Mouse (Mus musculus): ENCODE results near the gene Abcb1a. TPM values are rescaled to one million over a fixed set of nuclear protein-coding genes. Genes with fewer than 3 reads are reported as not detected.

The Abcb1a gene
- 0.24 and 1.4 TPM in 2 replicates for polyA plus RNA-seq (2015; fragmentation: Nextera tagmentation; extraction: Ambion mirVana)

GRCm38 (mm10) chr5:8659911-8660737, at the start of gene Abcb1a:
TSS of gene Abcb1a (plus strand) at chr5:8660077.
- H3K4me3 ChIP-seq = peak within 1 kb of the TSS; percentile 47
- no peak within 1 kb of the TSS for H3K27ac ChIP-seq
- no peaks in the 10 kb centered on the region for H3K36me3 ChIP-seq
- WGBS = 4% methylated on average over 37 of the region's 37 CpGs
- peak within 1 kb of the TSS; percentile 91 for H3K4me2 ChIP-seq
- H3K9me3 ChIP-seq = no peaks in the 10 kb centered on the region
- ATAC-seq (ENCODE audit: insufficient number of reproducible peaks, insufficient read depth, low FRiP score, low TSS enrichment, low read depth) = no peak
- H3K9ac ChIP-seq = peak within 1 kb of the TSS; percentile 63
- no peaks in the 10 kb centered on the region for H3K27me3 ChIP-seq
- H3K4me1 ChIP-seq = 0 out of 2 replicates have a peak, but pooled peaks cover 6% of the 10 kb centered on the region

GRCm38 (mm10) chr5:8622071-8622595, 37.7 kb upstream of the Abcb1a start:
- peak overlapping the region; percentile 91 for H3K4me3 ChIP-seq
- WGBS = under 1% methylated on average over 49 of the region's 49 CpGs
- H3K4me1 ChIP-seq = 0 out of 2 replicates have a peak, but pooled peaks cover 4% of the 10 kb centered on the region
- H3K9me3 ChIP-seq = no peaks in the 10 kb centered on the region
- ATAC-seq (ENCODE audit: insufficient number of reproducible peaks, insufficient read depth, low FRiP score, low TSS enrichment, low read depth) = peak; percentile 53
- H3K9ac ChIP-seq = peak overlapping the region; percentile 79
- no peaks in the 10 kb centered on the region for H3K36me3 ChIP-seq
- peak overlapping the region; percentile 95 for H3K4me2 ChIP-seq
- H3K27ac ChIP-seq = 0 out of 2 replicates have a peak overlapping the region, but pooled peaks have one; percentile 60
- H3K27me3 ChIP-seq = peaks cover 6% of the 10 kb centered on the region; the same call in 1 of the 2 replicates

- Histone ChIP-seq H3K9ac (peak within 1 kb of the TSS; percentile 79), H3K4me3 (peak within 1 kb of the TSS; percentile 91), H3K36me3 (no peaks in the 10 kb centered on the region), H3K27ac (0 out of 2 replicates have a peak within 1 kb of the TSS, but pooled peaks have one; percentile 60), H3K27me3 (peaks cover 6% of the 10 kb centered on the region; the same call in 1 of the 2 replicates), H3K4me2 (peak within 1 kb of the TSS; percentile 95), H3K4me1 (0 out of 2 replicates have a peak, but pooled peaks cover 4% of the 10 kb centered on the region), H3K9me3 (no peaks in the 10 kb centered on the region)
- under 1% methylated on average over 70 of the region's 74 CpGs for WGBS
- peak; percentile 99 for ATAC-seq (ENCODE audit: insufficient number of reproducible peaks, insufficient read depth, low FRiP score, low TSS enrichment, low read depth)
Observed at GRCm38 (mm10) chr5:8622596-8623231, 37.2 kb upstream of the Abcb1a start, which contains the start of gene Rundc3b. TSS of gene Rundc3b (minus strand) at chr5:8622952.

GRCm38 (mm10) chr5:8632901-8633300, 27.0 kb upstream of the Abcb1a start:
- 83% methylated on average over 3 of the region's 3 CpGs for WGBS
- no peak for ATAC-seq (ENCODE audit: insufficient number of reproducible peaks, insufficient read depth, low FRiP score, low TSS enrichment, low read depth)
- H3K9ac ChIP-seq = no peak overlapping the region
- no peak overlapping the region for H3K4me3 ChIP-seq
- H3K27me3 ChIP-seq = no peaks in the 10 kb centered on the region
- no peak overlapping the region for H3K4me2 ChIP-seq
- no peaks in the 10 kb centered on the region for H3K9me3 ChIP-seq
- no peaks in the 10 kb centered on the region for H3K36me3 ChIP-seq
- no peaks in the 10 kb centered on the region for H3K4me1 ChIP-seq
- H3K27ac ChIP-seq = no peak overlapping the region

GRCm38 (mm10) chr5:8634489-8634975, 25.3 kb upstream of the Abcb1a start:
- Histone ChIP-seq H3K9ac (no peak overlapping the region), H3K27me3 (no peaks in the 10 kb centered on the region), H3K4me3 (no peak overlapping the region), H3K9me3 (no peaks in the 10 kb centered on the region), H3K4me1 (no peaks in the 10 kb centered on the region), H3K36me3 (no peaks in the 10 kb centered on the region), H3K4me2 (no peak overlapping the region), H3K27ac (no peak overlapping the region)
- no peak for ATAC-seq (ENCODE audit: insufficient number of reproducible peaks, insufficient read depth, low FRiP score, low TSS enrichment, low read depth)

GRCm38 (mm10) chr5:8648300-8648699, 11.6 kb upstream of the Abcb1a start:
- ATAC-seq (ENCODE audit: insufficient number of reproducible peaks, insufficient read depth, low FRiP score, low TSS enrichment, low read depth) = no peak
- no peak overlapping the region for H3K4me3 ChIP-seq
- H3K9ac ChIP-seq = no peak overlapping the region
- no peaks in the 10 kb centered on the region for H3K4me1 ChIP-seq
- no peak overlapping the region for H3K27ac ChIP-seq
- no peaks in the 10 kb centered on the region for H3K9me3 ChIP-seq
- H3K36me3 ChIP-seq = no peaks in the 10 kb centered on the region
- no peak overlapping the region for H3K4me2 ChIP-seq
- H3K27me3 ChIP-seq = no peaks in the 10 kb centered on the region
- 63% methylated on average over 4 of the region's 4 CpGs for WGBS

GRCm38 (mm10) chr5:8648774-8649173, 11.1 kb upstream of the Abcb1a start:
- Histone ChIP-seq H3K9ac (no peak overlapping the region), H3K4me2 (no peak overlapping the region), H3K27ac (no peak overlapping the region), H3K36me3 (no peaks in the 10 kb centered on the region), H3K4me3 (no peak overlapping the region), H3K9me3 (no peaks in the 10 kb centered on the region), H3K4me1 (no peaks in the 10 kb centered on the region), H3K27me3 (no peaks in the 10 kb centered on the region)
- ATAC-seq (ENCODE audit: insufficient number of reproducible peaks, insufficient read depth, low FRiP score, low TSS enrichment, low read depth) = no peak

- Histone ChIP-seq H3K27me3 (no peaks in the 10 kb centered on the region), H3K9me3 (no peaks in the 10 kb centered on the region), H3K9ac (no peak overlapping the region), H3K36me3 (no peaks in the 10 kb centered on the region), H3K4me2 (no peak overlapping the region), H3K27ac (no peak overlapping the region), H3K4me3 (no peak overlapping the region), H3K4me1 (no peaks in the 10 kb centered on the region)
- 81% methylated on average over 2 of the region's 2 CpGs for WGBS
- no peak for ATAC-seq (ENCODE audit: insufficient number of reproducible peaks, insufficient read depth, low FRiP score, low TSS enrichment, low read depth)
Observed at GRCm38 (mm10) chr5:8652085-8652484, 7.8 kb upstream of the Abcb1a start.

- no peak overlapping the region for H3K27ac ChIP-seq
- no peaks in the 10 kb centered on the region for H3K27me3 ChIP-seq
- H3K9ac ChIP-seq = peak overlapping the region; percentile 63; the same call in 1 of the 2 replicates
- peak overlapping the region; percentile 91 for H3K4me2 ChIP-seq
- no peaks in the 10 kb centered on the region for H3K36me3 ChIP-seq
- WGBS = 55% methylated on average over 10 of the region's 10 CpGs
- peak overlapping the region; percentile 47 for H3K4me3 ChIP-seq
- ATAC-seq (ENCODE audit: insufficient number of reproducible peaks, insufficient read depth, low FRiP score, low TSS enrichment, low read depth) = no peak
- H3K9me3 ChIP-seq = no peaks in the 10 kb centered on the region
- 0 out of 2 replicates have a peak, but pooled peaks cover 6% of the 10 kb centered on the region for H3K4me1 ChIP-seq
Observed at GRCm38 (mm10) chr5:8660738-8661151, 868 bp downstream of the Abcb1a start.

GRCm38 (mm10) chr5:8664678-8665077, 4.8 kb downstream of the Abcb1a start:
- Histone ChIP-seq H3K27me3 (no peaks in the 10 kb centered on the region), H3K9me3 (no peaks in the 10 kb centered on the region), H3K4me1 (0 out of 2 replicates have a peak, but pooled peaks cover 6% of the 10 kb centered on the region), H3K27ac (no peak overlapping the region), H3K4me3 (no peak overlapping the region), H3K4me2 (no peak overlapping the region), H3K36me3 (no peaks in the 10 kb centered on the region), H3K9ac (no peak overlapping the region)
- no peak for ATAC-seq (ENCODE audit: insufficient number of reproducible peaks, insufficient read depth, low FRiP score, low TSS enrichment, low read depth)
- 73% methylated on average over 3 of the region's 3 CpGs for WGBS

GRCm38 (mm10) chr5:8667758-8668474, 8.0 kb downstream of the Abcb1a start:
- no peak overlapping the region for H3K9ac ChIP-seq
- no peaks in the 10 kb centered on the region for H3K4me1 ChIP-seq
- H3K27me3 ChIP-seq = no peaks in the 10 kb centered on the region
- H3K36me3 ChIP-seq = no peaks in the 10 kb centered on the region
- no peak overlapping the region for H3K4me3 ChIP-seq
- no peaks in the 10 kb centered on the region for H3K9me3 ChIP-seq
- no peak overlapping the region for H3K4me2 ChIP-seq
- no peak for ATAC-seq (ENCODE audit: insufficient number of reproducible peaks, insufficient read depth, low FRiP score, low TSS enrichment, low read depth)
- H3K27ac ChIP-seq = no peak overlapping the region
- 82% methylated on average over 9 of the region's 9 CpGs for WGBS
